Mouse (Mus musculus) limb, embryonic 15.5 days (tissue): ENCODE results near the gene Olfr206. TPM values are rescaled to one million over a fixed set of nuclear protein-coding genes. Genes with fewer than 3 reads are reported as not detected.
"Not testable (repeated sequence)": the region's sequence is repeated elsewhere in the genome, so short reads cannot be mapped to it uniquely, and the experiment has no call there.

Experiments
- ATAC-seq: fragments of 200-750 bp; cut with Nextera tagmentation; 2 replicates; pipeline ENCODE4 v1.8.0; 2017; ENCODE audit warnings: low read depth, moderate TSS enrichment; ENCODE audit not compliant: insufficient number of reproducible peaks, low FRiP score, low TSS enrichment
- H3K27ac ChIP-seq: fragments of 300-500 bp; sonication (generic); 2 replicates; pipeline ENCODE4 v1.5.1; 2015; ENCODE audit warnings: moderate library complexity, mild to moderate bottlenecking, inconsistent platforms
- H3K27me3 ChIP-seq: fragments of 300-500 bp; sonication (generic); 2 replicates; pipeline ENCODE4 v1.6.1; 2015; ENCODE audit warnings: inconsistent platforms
- H3K36me3 ChIP-seq: fragments of 300-500 bp; sonication (generic); 2 replicates; pipeline ENCODE4 v1.6.1; 2015; ENCODE audit warnings: inconsistent platforms
- H3K4me1 ChIP-seq: fragments of 300-500 bp; sonication (generic); 2 replicates; pipeline ENCODE4 v1.6.1; 2015; ENCODE audit warnings: inconsistent platforms
- H3K4me2 ChIP-seq: fragments of 300-500 bp; sonication (generic); 2 replicates; pipeline ENCODE4 v1.6.1; 2015; ENCODE audit warnings: mild to moderate bottlenecking, inconsistent platforms
- H3K4me3 ChIP-seq: fragments of 300-500 bp; sonication (generic); 2 replicates; pipeline ENCODE4 v1.5.1; 2015; ENCODE audit warnings: mild to moderate bottlenecking, inconsistent platforms
- H3K9ac ChIP-seq: fragments of 300-500 bp; sonication (generic); 2 replicates; pipeline ENCODE4 v1.6.1; 2015; ENCODE audit warnings: inconsistent platforms
- H3K9me3 ChIP-seq: fragments of 300-500 bp; sonication (generic); 2 replicates; pipeline ENCODE4 v1.6.1; 2016; ENCODE audit warnings: inconsistent platforms
- WGBS: fragments of 180-500 bp; shearing (Covaris S2); methylation state at CpG from one replicate; pipeline ENCODE4 v1.1.7; 2015; 5-methylcytosine and 5-hydroxymethylcytosine counted together
- polyA plus RNA-seq: library from polyadenylated mRNA; unstranded; fragments of >200 nt; fragmentation: Nextera tagmentation; extraction: Ambion mirVana; gene quantifications from 2 replicates; pipeline ENCODE4 v1.2.1, GENCODE M21; 2015

Olfr206 gene
- polyA plus RNA-seq: not detected in 2 replicates

- Histone ChIP-seq H3K4me3 (no peak within 1 kb of the TSS), H3K9me3 (no peaks in the 10 kb centered on the region), H3K36me3 (no peaks in the 10 kb centered on the region), H3K4me2 (no peak within 1 kb of the TSS), H3K4me1 (no peaks in the 10 kb centered on the region), H3K27me3 (no peaks in the 10 kb centered on the region), H3K27ac (no peak within 1 kb of the TSS), H3K9ac (no peak within 1 kb of the TSS)
- ATAC-seq: no peak
- WGBS: 75% methylated on average over 1 of the region's 1 CpGs
These were observed at the start of gene Olfr206 for GRCm38 (mm10) chr16:59349146-59349545. Gene Olfr206 (minus strand): TSS chr16:59349246.

- WGBS: 74% methylated on average over 3 of the region's 3 CpGs
- H3K4me2 ChIP-seq: no peak overlapping the region
- H3K4me3 ChIP-seq: no peak overlapping the region
- no peak overlapping the region for H3K27ac ChIP-seq
- no peaks in the 10 kb centered on the region for H3K4me1 ChIP-seq
- H3K9ac ChIP-seq: no peak overlapping the region
- H3K27me3 ChIP-seq: no peaks in the 10 kb centered on the region
- ATAC-seq: no peak
- H3K9me3 ChIP-seq: no peaks in the 10 kb centered on the region
- H3K36me3 ChIP-seq: no peaks in the 10 kb centered on the region
These were observed 44.3 kb upstream of the Olfr206 start for GRCm38 (mm10) chr16:59393300-59393699.

- 81% methylated on average over 2 of the region's 2 CpGs for WGBS
- ATAC-seq: no peak
These were observed 14.8 kb upstream of the Olfr206 start, which contains the start of gene Olfr209 for GRCm38 (mm10) chr16:59363893-59364292. Gene Olfr209 (minus strand): TSS chr16:59363993.

GRCm38 (mm10) chr16:59331038-59331437 is 18.0 kb downstream of the Olfr206 start, which contains the start of gene Olfr205:
Gene Olfr205 (minus strand): TSS chr16:59331138.
- Histone ChIP-seq H3K4me3 (no peak within 1 kb of the TSS), H3K27me3 (no peaks in the 10 kb centered on the region), H3K27ac (no peak within 1 kb of the TSS), H3K4me1 (no peaks in the 10 kb centered on the region), H3K9ac (no peak within 1 kb of the TSS), H3K36me3 (no peaks in the 10 kb centered on the region), H3K9me3 (no peaks in the 10 kb centered on the region), H3K4me2 (no peak within 1 kb of the TSS)
- ATAC-seq: no peak

More at GRCm38 (mm10) chr16:59363893-59364292, 14.8 kb upstream of the Olfr206 start, which contains the start of gene Olfr209:
- no peak within 1 kb of the TSS for H3K4me3 ChIP-seq
- H3K36me3 ChIP-seq: no peaks in the 10 kb centered on the region
- no peaks in the 10 kb centered on the region for H3K9me3 ChIP-seq
- no peak within 1 kb of the TSS for H3K27ac ChIP-seq
- no peak within 1 kb of the TSS for H3K4me2 ChIP-seq
- no peaks in the 10 kb centered on the region for H3K4me1 ChIP-seq
- H3K9ac ChIP-seq: no peak within 1 kb of the TSS
- no peaks in the 10 kb centered on the region for H3K27me3 ChIP-seq

- not testable (repeated sequence) for H3K4me1 ChIP-seq, H3K27me3 ChIP-seq, H3K4me2 ChIP-seq, H3K9me3 ChIP-seq, H3K36me3 ChIP-seq, H3K9ac ChIP-seq, H3K27ac ChIP-seq, H3K4me3 ChIP-seq, ATAC-seq
- WGBS: 64% methylated on average over 1 of the region's 1 CpGs
These were observed 25.8 kb downstream of the Olfr206 start for GRCm38 (mm10) chr16:59323262-59323661.

- no peak within 1 kb of the TSS for H3K27ac ChIP-seq
- no peak for ATAC-seq
These were observed 30.9 kb downstream of the Olfr206 start, which contains the start of gene Olfr204 for GRCm38 (mm10) chr16:59318148-59318547. Gene Olfr204 (minus strand): TSS chr16:59318248.

GRCm38 (mm10) chr16:59298581-59298980 is 50.5 kb downstream of the Olfr206 start, which contains the start of gene Olfr203:
Gene Olfr203 (plus strand): TSS chr16:59298881.
- Histone ChIP-seq H3K4me2 (no peak within 1 kb of the TSS), H3K36me3 (no peaks in the 10 kb centered on the region), H3K9me3 (no peaks in the 10 kb centered on the region), H3K27ac (no peak within 1 kb of the TSS), H3K4me3 (no peak within 1 kb of the TSS), H3K27me3 (no peaks in the 10 kb centered on the region), H3K9ac (no peak within 1 kb of the TSS), H3K4me1 (no peaks in the 10 kb centered on the region)
- no peak for ATAC-seq
- WGBS: 74% methylated on average over 2 of the region's 2 CpGs

More at GRCm38 (mm10) chr16:59318148-59318547, 30.9 kb downstream of the Olfr206 start, which contains the start of gene Olfr204:
- H3K4me1 ChIP-seq: no peaks in the 10 kb centered on the region
- H3K4me2 ChIP-seq: no peak within 1 kb of the TSS
- H3K27me3 ChIP-seq: no peaks in the 10 kb centered on the region
- no peaks in the 10 kb centered on the region for H3K36me3 ChIP-seq
- no peak within 1 kb of the TSS for H3K9ac ChIP-seq
- H3K4me3 ChIP-seq: no peak within 1 kb of the TSS
- H3K9me3 ChIP-seq: no peaks in the 10 kb centered on the region

Other genes with a start within 250 kb of the Olfr206 start
- gene Olfr193, start 237.4 kb downstream of the Olfr206 start, polyA plus RNA-seq: not detected in 2 replicates
- gene Olfr194, start 228.2 kb downstream of the Olfr206 start, polyA plus RNA-seq: not detected in 2 replicates
- not detected in 2 replicates for gene Olfr195, start 202.2 kb downstream of the Olfr206 start, polyA plus RNA-seq
- gene Olfr196, start 178.8 kb downstream of the Olfr206 start, polyA plus RNA-seq: not detected in 2 replicates
- gene Olfr198, start 145.7 kb downstream of the Olfr206 start, polyA plus RNA-seq: not detected in 2 replicates
- gene Olfr199, start 129.5 kb downstream of the Olfr206 start, polyA plus RNA-seq: not detected in 2 replicates
- not detected in 2 replicates for gene Olfr201, start 76.6 kb downstream of the Olfr206 start, polyA plus RNA-seq
- not detected in 2 replicates for gene Olfr202, start 62.5 kb downstream of the Olfr206 start, polyA plus RNA-seq
- gene Olfr203, start 50.4 kb downstream of the Olfr206 start, polyA plus RNA-seq: not detected in 2 replicates
- not detected in 2 replicates for gene Olfr204, start 31.0 kb downstream of the Olfr206 start, polyA plus RNA-seq
- gene Olfr205, start 18.1 kb downstream of the Olfr206 start, polyA plus RNA-seq: not detected in 2 replicates
- not detected in 2 replicates for gene Olfr209, start 14.7 kb upstream of the Olfr206 start, polyA plus RNA-seq
- gene Gabrr3, start 58.1 kb upstream of the Olfr206 start, polyA plus RNA-seq: not detected in 2 replicates
- 33.4 and 34.3 TPM in 2 replicates for gene Riox2, start 122.5 kb upstream of the Olfr206 start, polyA plus RNA-seq